Mouse (Mus musculus): ENCODE measurements around the gene Rai1.

Gene Rai1

GRCm38 (mm10) chr11:60094909-60095810, 9.7 kb upstream of the Rai1 start:
- DNase-seq (ENCODE audit: low read depth in 1 of 2, low spot score in 2 of 2): no peak

GRCm38 (mm10) chr11:60099555-60100186, 5.1 kb upstream of the Rai1 start:
- DNase-seq (ENCODE audit: low read depth in 1 of 2, low spot score in 2 of 2): no peak

- no peak for DNase-seq (ENCODE audit: low read depth in 1 of 2, low spot score in 2 of 2)
Observed at GRCm38 (mm10) chr11:60100827-60101555, 3.8 kb upstream of the Rai1 start.

- DNase-seq (ENCODE audit: low read depth in 1 of 2, low spot score in 2 of 2): no peak
Observed at GRCm38 (mm10) chr11:60101986-60102385, 2.8 kb upstream of the Rai1 start.

GRCm38 (mm10) chr11:60102664-60103063, 2.1 kb upstream of the Rai1 start:
- DNase-seq (ENCODE audit: low read depth in 1 of 2, low spot score in 2 of 2): no peak

GRCm38 (mm10) chr11:60103567-60103966, 1.2 kb upstream of the Rai1 start:
- no peak for DNase-seq (ENCODE audit: low read depth in 1 of 2, low spot score in 2 of 2)

GRCm38 (mm10) chr11:60105593-60106542, 1.1 kb downstream of the Rai1 start:
- peak in 1 of 2 experiments; percentile 54 for DNase-seq (ENCODE audit: low read depth in 1 of 2, low spot score in 2 of 2)

- no peak for DNase-seq (ENCODE audit: low read depth in 1 of 2, low spot score in 2 of 2)
Observed at GRCm38 (mm10) chr11:60106543-60107110, 1.8 kb downstream of the Rai1 start.

GRCm38 (mm10) chr11:60107449-60107848, 2.6 kb downstream of the Rai1 start:
- DNase-seq (ENCODE audit: low read depth in 1 of 2, low spot score in 2 of 2): no peak

GRCm38 (mm10) chr11:60108631-60109172, 3.9 kb downstream of the Rai1 start:
- DNase-seq (ENCODE audit: low read depth in 1 of 2, low spot score in 2 of 2): no peak

- no peak for DNase-seq (ENCODE audit: low read depth in 1 of 2, low spot score in 2 of 2)
Observed at GRCm38 (mm10) chr11:60110386-60110785, 5.6 kb downstream of the Rai1 start.

GRCm38 (mm10) chr11:60111576-60111975, 6.8 kb downstream of the Rai1 start:
- DNase-seq (ENCODE audit: low read depth in 1 of 2, low spot score in 2 of 2): no peak

- no peak for DNase-seq (ENCODE audit: low read depth in 1 of 2, low spot score in 2 of 2)
Observed at GRCm38 (mm10) chr11:60113624-60114023, 8.8 kb downstream of the Rai1 start.

- DNase-seq (ENCODE audit: low read depth in 1 of 2, low spot score in 2 of 2): no peak
Observed at GRCm38 (mm10) chr11:60114296-60115023, 9.6 kb downstream of the Rai1 start.

GRCm38 (mm10) chr11:60115024-60115538, 10.3 kb downstream of the Rai1 start:
- peak; percentile 82 to 83 for DNase-seq (ENCODE audit: low read depth in 1 of 2, low spot score in 2 of 2)

- no peak for DNase-seq (ENCODE audit: low read depth in 1 of 2, low spot score in 2 of 2)
Observed at GRCm38 (mm10) chr11:60115638-60116276, 10.9 kb downstream of the Rai1 start.

- no peak for DNase-seq (ENCODE audit: low read depth in 1 of 2, low spot score in 2 of 2)
Observed at GRCm38 (mm10) chr11:60120586-60121262, 15.9 kb downstream of the Rai1 start.

GRCm38 (mm10) chr11:60122611-60123010, 17.8 kb downstream of the Rai1 start:
- DNase-seq (ENCODE audit: low read depth in 1 of 2, low spot score in 2 of 2): no peak

Data from monocyte, adult 2 months (primary cell).